Mouse (Mus musculus) heart, adult 2 months (tissue): Measurements from ENCODE around the gene Rnf149. TPM values are rescaled to one million over a fixed set of nuclear protein-coding genes. Genes with fewer than 3 reads are reported as not detected.

Experiments used
- DNase-seq, 2 experiments: peaks; one replicate each; pipeline ENCODE4 v3.0.0; 2021
- H3K27ac ChIP-seq: fragments of 200-600 bp; 2 replicates; pipeline ENCODE4 v1.8.1; 2022
- H3K27me3 ChIP-seq: fragments of 200-500 bp; 2 replicates; pipeline ENCODE4 v1.6.1; 2012; ENCODE audit warnings: mild to moderate bottlenecking, low read length, inconsistent platforms, mixed read lengths; ENCODE audit not compliant: control insufficient read depth, insufficient read depth
- H3K36me3 ChIP-seq: fragments of 200-500 bp; 2 replicates; pipeline ENCODE4 v1.6.1; 2012; ENCODE audit warnings: low read length, inconsistent platforms; ENCODE audit not compliant: control insufficient read depth, insufficient read depth
- H3K4me1 ChIP-seq: fragments of 200-500 bp; 2 replicates; pipeline ENCODE4 v1.6.1; 2011; ENCODE audit warnings: low read length; ENCODE audit not compliant: control insufficient read depth, insufficient read depth
- H3K4me3 ChIP-seq: fragments of 200-600 bp; 2 replicates; pipeline ENCODE4 v1.8.1; 2022
- H3K79me2 ChIP-seq: fragments of 200-500 bp; replicated peaks from 2 replicates; pipeline ENCODE4 v1.6.1; 2012; ENCODE audit warnings: mild to moderate bottlenecking, inconsistent platforms, low read length, moderate library complexity, mixed read lengths; ENCODE audit not compliant: control insufficient read depth, insufficient read depth
- H3K9ac ChIP-seq: fragments of 200-500 bp; 2 replicates; pipeline ENCODE4 v1.6.1; 2012; ENCODE audit warnings: low read depth, mild to moderate bottlenecking, control low read depth, inconsistent platforms, low read length, mixed read lengths
- CTCF ChIP-seq: fragments of 200-600 bp; IDR thresholded peaks from 2 replicates; pipeline ENCODE4 v1.8.1; 2022; ENCODE audit warnings: antibody characterized with exemption, mild to moderate bottlenecking, moderate library complexity
- EP300 ChIP-seq: fragments of 200-500 bp; IDR thresholded peaks from 2 replicates; pipeline ENCODE4 v1.6.1; 2011; ENCODE audit warnings: low read depth, low read length, control low read depth; ENCODE audit not compliant: insufficient read depth
- POLR2A ChIP-seq: fragments of 200-500 bp; IDR thresholded peaks from 2 replicates; pipeline ENCODE4 v1.6.1; 2011; ENCODE audit warnings: mild to moderate bottlenecking, low read depth, low read length, control low read depth; ENCODE audit not compliant: insufficient read depth
- WGBS: fragments of 180-500 bp; shearing (Covaris S2); methylation state at CpG from one replicate; pipeline ENCODE4 v1.1.7; 2018; 5-methylcytosine and 5-hydroxymethylcytosine counted together
- intact Hi-C: fragments of 180-260 bp; cut with DNase I; formaldehyde crosslinking; loops from one replicate; pipeline ENCODE4 v1.15.1; 2025
- polyA plus RNA-seq: library from polyadenylated mRNA; depleted of rRNA; stranded (reverse); fragments of >200 nt; gene quantifications from 2 replicates; pipeline ENCODE4 v1.2.3, GENCODE M21; 2012
- total RNA-seq, 2 experiments: library from RNA; stranded (reverse); gene quantifications; 2 replicates each; pipeline ENCODE4 v1.2.3; 2021

The Rnf149 gene
- total and polyA plus RNA-seq, 3 experiments, result 3.6 to 8.5 (median 7.0) TPM

DNA sequence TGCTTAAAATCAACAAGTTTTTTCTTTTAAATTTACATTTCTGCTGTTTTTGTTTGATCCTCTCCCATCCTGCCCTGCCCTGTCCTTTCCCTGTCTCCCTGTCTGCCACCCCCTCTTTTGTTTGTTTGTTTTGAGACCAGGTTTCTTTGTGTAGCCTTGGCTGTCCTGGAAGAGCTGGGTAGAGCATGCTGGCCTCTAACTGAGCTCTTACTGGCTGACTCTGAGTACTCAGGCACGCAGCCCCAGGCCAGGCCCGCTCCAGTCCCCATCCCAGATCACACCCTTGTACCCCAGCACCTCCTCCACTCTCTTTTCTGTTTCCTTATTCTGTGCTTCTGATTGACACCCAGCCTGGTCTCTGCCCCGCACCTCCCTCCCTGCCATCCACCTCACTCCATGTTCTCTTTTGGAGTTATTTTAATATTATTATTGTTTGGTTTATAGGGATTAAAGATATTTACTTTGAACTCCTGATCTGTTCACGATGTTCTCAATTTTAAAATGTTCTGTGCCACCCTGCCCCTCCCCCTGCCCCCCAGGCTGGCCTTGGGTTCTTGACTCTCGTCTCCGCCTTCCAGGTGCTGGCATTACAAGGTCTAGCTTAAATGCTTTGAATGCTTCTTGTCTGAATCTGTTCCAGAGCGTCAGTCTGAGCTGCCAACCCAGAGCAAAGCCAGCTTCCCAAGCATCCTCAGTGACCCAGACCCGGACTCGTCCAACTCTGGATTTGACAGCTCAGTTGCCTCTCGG, 39.4 kb downstream of the Rnf149 start:
- H3K79me2 ChIP-seq, result peaks cover 3% of the 10 kb centered on the region
- H3K36me3 ChIP-seq, result peaks cover 2% of the 10 kb centered on the region; the same call in 1 of the 2 replicates
- no peak overlapping the region for H3K4me3 ChIP-seq
- H3K27ac ChIP-seq, result no peak overlapping the region
- peaks cover 2% of the 10 kb centered on the region for H3K4me1 ChIP-seq
- TF ChIP-seq EP300 (no peak), CTCF (no peak), POLR2A (no peak)
- DNase-seq, result no peak
- H3K27me3 ChIP-seq, result no peaks in the 10 kb centered on the region
- intact Hi-C loops, result loop anchor here (10.0 kb wide), 1 partner anchor 343 kb away; the partner anchor contains the start of gene Npas2
- H3K9ac ChIP-seq, result no peak overlapping the region
- 85% methylated on average over 10 of the region's 10 CpGs for WGBS

DNA sequence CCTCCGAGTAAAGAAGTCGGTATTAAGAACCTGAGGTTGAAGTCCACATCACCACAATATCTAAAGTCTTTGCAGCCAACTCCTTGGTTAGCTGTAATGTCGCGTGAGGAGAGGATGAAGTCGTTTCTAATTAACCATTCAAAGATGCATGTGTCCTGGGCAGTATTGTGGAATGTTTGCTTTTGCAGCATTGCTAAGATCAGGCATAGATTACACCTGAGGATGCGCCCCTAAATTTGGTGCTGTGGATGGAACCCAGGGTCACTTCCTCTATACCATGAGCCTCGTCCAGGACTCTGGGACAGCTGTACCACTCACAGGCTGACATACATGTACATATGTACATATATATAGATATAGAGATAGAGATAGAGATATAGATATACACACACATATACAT, 40.5 kb downstream of the Rnf149 start:
- peaks cover 3% of the 10 kb centered on the region for H3K79me2 ChIP-seq
- H3K4me3 ChIP-seq, result peak overlapping the region; percentile 100
- WGBS, result 27% methylated on average over 7 of the region's 7 CpGs
- H3K36me3 ChIP-seq, result peaks cover 2% of the 10 kb centered on the region; the same call in 1 of the 2 replicates
- DNase-seq, result no peak
- no peak overlapping the region for H3K27ac ChIP-seq
- TF ChIP-seq EP300 (no peak), CTCF (no peak), POLR2A (no peak)
- H3K27me3 ChIP-seq, result no peaks in the 10 kb centered on the region
- intact Hi-C loops, result loop anchor here (10.0 kb wide), 1 partner anchor 342 kb away; the partner anchor contains the start of gene Npas2
- peaks cover 2% of the 10 kb centered on the region for H3K4me1 ChIP-seq
- H3K9ac ChIP-seq, result no peak overlapping the region

DNA sequence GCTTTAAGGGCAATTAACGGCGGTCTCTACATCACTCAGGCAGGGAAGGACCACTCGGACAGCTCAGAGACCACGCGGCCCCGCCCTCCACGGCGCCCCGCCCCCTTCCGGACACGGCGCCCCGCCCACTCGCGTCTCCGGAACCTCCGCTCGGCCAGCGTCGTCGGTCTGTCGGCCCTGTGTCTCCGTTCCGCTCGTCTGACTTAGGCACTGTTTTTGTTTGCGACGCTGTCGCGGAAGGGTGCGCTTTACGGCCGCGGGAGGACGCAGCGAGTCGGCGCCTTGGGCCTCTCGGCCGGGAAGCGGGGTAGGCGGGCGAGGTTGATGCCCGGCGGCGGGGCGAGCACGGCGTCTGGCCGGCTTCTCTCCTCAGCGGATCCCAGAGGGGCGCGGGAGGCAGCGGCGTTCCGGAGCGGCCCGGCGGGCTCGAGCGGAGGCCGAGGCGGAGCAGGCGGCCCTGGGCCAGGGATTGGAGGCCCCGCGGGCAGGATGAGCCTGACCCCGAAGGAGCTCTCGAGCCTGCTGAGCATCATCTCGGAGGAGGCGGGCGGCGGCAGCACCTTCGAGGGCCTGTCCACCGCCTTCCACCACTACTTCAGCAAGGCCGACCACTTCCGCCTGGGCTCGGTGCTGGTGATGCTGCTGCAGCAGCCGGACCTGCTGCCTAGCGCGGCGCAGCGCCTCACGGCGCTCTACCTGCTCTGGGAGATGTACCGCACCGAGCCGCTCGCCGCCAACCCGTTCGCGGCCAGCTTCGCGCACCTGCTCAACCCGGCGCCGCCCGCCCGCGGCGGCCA, 41.5 kb downstream of the Rnf149 start:
- peak overlapping the region; percentile 100 for H3K4me3 ChIP-seq
- under 1% methylated on average over 97 of the region's 100 CpGs for WGBS
- peaks cover 2% of the 10 kb centered on the region for H3K4me1 ChIP-seq
- DNase-seq, result peak; percentile 99
- intact Hi-C loops, result loop anchor here (1.0 to 10.0 kb wide), 2 partner anchors 42 to 341 kb away; partner anchors contain the start of genes Npas2 and Rnf149
- peak overlapping the region; percentile 94 for H3K9ac ChIP-seq
- peak; percentile 80 for TF ChIP-seq POLR2A
- TF ChIP-seq CTCF, result no peak
- TF ChIP-seq EP300, result 0 out of 2 replicates have a peak, but pooled peaks have one; percentile 44
- no peaks in the 10 kb centered on the region for H3K27me3 ChIP-seq
- H3K27ac ChIP-seq, result peak overlapping the region; percentile 93
- peaks cover 2% of the 10 kb centered on the region; the same call in 1 of the 2 replicates for H3K36me3 ChIP-seq
- peaks cover 3% of the 10 kb centered on the region for H3K79me2 ChIP-seq

DNA sequence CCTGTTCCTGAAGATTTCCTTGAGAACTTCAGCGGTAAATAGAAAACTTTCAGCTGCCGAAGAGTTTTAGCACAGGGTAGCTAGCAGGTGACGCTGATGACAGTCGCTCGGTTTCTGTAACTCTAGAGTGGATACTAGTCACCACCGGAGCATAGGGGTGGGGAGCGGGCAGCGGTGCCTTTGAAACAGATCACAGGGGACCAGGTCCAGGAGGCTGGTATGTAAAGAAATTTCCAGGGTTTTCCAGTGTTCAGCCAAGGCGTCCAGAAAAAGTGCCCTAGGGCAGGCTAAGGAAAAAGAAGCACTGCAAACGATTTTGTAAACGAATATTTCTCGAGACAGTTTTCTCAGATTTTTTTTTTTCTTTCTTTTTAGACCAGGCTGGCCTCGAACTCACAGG, 42.4 kb downstream of the Rnf149 start, which contains the start of gene Cnot11:
Gene Cnot11 (plus strand): TSS at position 162 of the 400 bp plus-strand sequence.
- H3K27me3 ChIP-seq, result no peaks in the 10 kb centered on the region
- peak within 1 kb of the TSS; percentile 94 for H3K9ac ChIP-seq
- H3K4me3 ChIP-seq, result peak within 1 kb of the TSS; percentile 100
- peaks cover 2% of the 10 kb centered on the region for H3K4me1 ChIP-seq
- intact Hi-C loops, result loop anchor here (1.0 to 10.0 kb wide), 3 partner anchors 42 to 548 kb away; partner anchors contain the start of genes Npas2, Pdcl3 and Rnf149
- H3K27ac ChIP-seq, result peak within 1 kb of the TSS; percentile 93
- DNase-seq, result no peak
- TF ChIP-seq POLR2A (no peak), CTCF (no peak), EP300 (no peak)
- 34% methylated on average over 13 of the region's 13 CpGs for WGBS
- peaks cover 3% of the 10 kb centered on the region for H3K79me2 ChIP-seq
- H3K36me3 ChIP-seq, result peaks cover 2% of the 10 kb centered on the region; the same call in 1 of the 2 replicates

- H3K27me3 ChIP-seq, result no peaks in the 10 kb centered on the region
- peaks cover 3% of the 10 kb centered on the region for H3K79me2 ChIP-seq
- H3K27ac ChIP-seq, result no peak overlapping the region
- intact Hi-C loops, result loop anchor here (5.0 to 10.0 kb wide), 2 partner anchors 339 to 547 kb away; partner anchors contain the start of genes Npas2 and Pdcl3
- no peak overlapping the region for H3K9ac ChIP-seq
- H3K4me1 ChIP-seq, result peaks cover 2% of the 10 kb centered on the region
- 53% methylated on average over 3 of the region's 3 CpGs for WGBS
- no peak for DNase-seq
- H3K36me3 ChIP-seq, result peaks cover 2% of the 10 kb centered on the region; the same call in 1 of the 2 replicates
- no peak for TF ChIP-seq POLR2A
- no peak for TF ChIP-seq CTCF
- no peak for TF ChIP-seq EP300
- no peak overlapping the region for H3K4me3 ChIP-seq
These were observed 43.3 kb downstream of the Rnf149 start for GRCm38 (mm10) chr1:39533917-39534316.
